Mouse (Mus musculus): ENCODE results near the gene Hic2.

The Hic2 gene

DNA sequence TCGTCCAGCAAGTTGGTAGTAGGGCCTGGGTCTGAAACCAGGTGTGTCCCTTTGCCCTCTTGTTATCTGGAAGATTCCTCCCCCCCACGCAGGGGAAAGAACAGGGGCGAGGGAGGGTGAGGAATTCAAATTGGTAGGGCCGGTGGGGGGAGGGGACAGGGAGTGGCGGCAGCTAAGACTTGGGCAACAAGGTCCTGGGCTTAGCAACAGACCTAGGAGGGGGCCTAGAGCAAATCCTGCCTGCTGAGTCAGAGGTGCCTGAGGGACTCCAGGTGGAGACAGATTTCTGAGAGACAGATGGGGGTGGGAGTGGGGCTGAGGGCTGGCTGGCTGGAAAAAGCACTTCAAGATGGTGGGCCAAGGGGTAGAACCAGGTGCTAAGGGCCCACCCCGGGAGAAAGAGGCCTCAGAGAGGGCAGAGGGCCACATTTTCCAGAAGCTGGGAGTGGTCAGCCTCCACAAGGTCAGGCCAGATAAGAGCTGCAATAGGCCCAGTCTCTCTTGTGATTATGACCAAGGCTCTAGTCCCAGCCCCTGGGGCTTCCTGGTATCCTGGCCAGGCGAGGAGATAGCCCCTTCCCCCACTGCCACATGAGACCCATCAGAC, 13.1 kb upstream of the Hic2 start:
- POLR2A ChIA-PET: interaction anchor here (0.6 to 24.6 kb wide), 57 partner anchors 3 to 1603 kb away, joined by 3 to 895 read pairs (median 5); partner anchors contain the start of genes Hic2 (in 4 of the 4), Rimbp3 (in 4 of the 4), Tmem191c (in 3 of the 4) and Ccdc116 (in 2 of the 4)
- CTCF ChIA-PET: interaction anchor here (0.5 to 5.7 kb wide), 15 partner anchors 10 to 670 kb away, joined by 3 to 43 read pairs (median 6); partner anchors contain the start of genes Rimbp3 (in 2 of the 4), Tmem191c (in 2 of the 4) and Hic2 (in 1 of the 4)

DNA sequence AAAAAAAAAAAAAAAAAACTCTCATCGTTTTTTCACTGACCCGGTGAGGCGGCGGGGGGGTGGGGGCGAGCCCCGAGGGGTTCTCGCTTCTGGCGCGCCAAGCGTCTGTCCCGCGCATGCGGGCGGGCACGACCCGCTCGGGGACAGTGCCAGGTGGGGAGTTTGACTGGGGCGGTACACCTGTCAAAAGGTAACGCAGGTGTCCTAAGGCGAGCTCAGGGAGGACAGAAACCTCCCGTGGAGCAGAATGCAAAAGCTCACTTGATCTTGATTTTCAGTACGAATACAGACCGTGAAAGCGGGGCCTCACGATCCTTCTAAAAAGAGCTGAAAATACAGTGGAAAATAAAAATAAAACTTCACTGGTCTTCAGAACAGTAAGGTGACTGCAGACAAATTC, 11.2 kb upstream of the Hic2 start:
- POLR2A ChIA-PET: interaction anchor here (0.6 to 24.6 kb wide), 22 partner anchors 5 to 868 kb away, joined by 3 to 895 read pairs (median 4); partner anchors contain the start of genes Hic2 (in 4 of the 4), Rimbp3 (in 2 of the 4), Lrrc74b (in 1 of the 4) and Sdf2l1 (in 1 of the 4)

GRCm38 (mm10) chr16:17225584-17225983, 7.8 kb upstream of the Hic2 start:
- POLR2A ChIA-PET: interaction anchor here (0.6 to 24.6 kb wide), 12 partner anchors 5 to 38 kb away, joined by 3 to 895 read pairs (median 184); partner anchors contain the start of genes Hic2 (in 3 of the 4), Rimbp3 (in 2 of the 4) and Tmem191c (in 1 of the 4)
- CTCF ChIA-PET: interaction anchor here in 3 of 4 experiments (0.6 to 4.3 kb wide), 5 partner anchors 16 to 68 kb away, joined by 3 to 14 read pairs (median 6); partner anchors contain the start of gene Rimbp3 (in 1 of the 3)

More for the DNA sequence above, 11.2 kb upstream of the Hic2 start:
- CTCF ChIA-PET: interaction anchor here in 3 of 4 experiments (2.0 to 5.7 kb wide), 4 partner anchors 12 to 13 kb away, joined by 11 to 43 read pairs (median 25); partner anchors contain the start of gene Rimbp3 (in 3 of the 3)

GRCm38 (mm10) chr16:17226496-17226895, 6.9 kb upstream of the Hic2 start:
- CTCF ChIA-PET: interaction anchor here in 2 of 4 experiments (0.6 to 4.3 kb wide), 2 partner anchors 16 to 17 kb away, joined by 3 to 14 read pairs; partner anchors contain the start of gene Rimbp3 (in 1 of the 2)
- POLR2A ChIA-PET: interaction anchor here in 3 of 4 experiments (1.1 to 24.6 kb wide), 10 partner anchors 4 to 102 kb away, joined by 3 to 895 read pairs (median 531); partner anchors contain the start of genes Hic2 (in 2 of the 3), Rimbp3 (in 2 of the 3), 2610318N02Rik (in 1 of the 3) and Tmem191c (in 1 of the 3)

DNA sequence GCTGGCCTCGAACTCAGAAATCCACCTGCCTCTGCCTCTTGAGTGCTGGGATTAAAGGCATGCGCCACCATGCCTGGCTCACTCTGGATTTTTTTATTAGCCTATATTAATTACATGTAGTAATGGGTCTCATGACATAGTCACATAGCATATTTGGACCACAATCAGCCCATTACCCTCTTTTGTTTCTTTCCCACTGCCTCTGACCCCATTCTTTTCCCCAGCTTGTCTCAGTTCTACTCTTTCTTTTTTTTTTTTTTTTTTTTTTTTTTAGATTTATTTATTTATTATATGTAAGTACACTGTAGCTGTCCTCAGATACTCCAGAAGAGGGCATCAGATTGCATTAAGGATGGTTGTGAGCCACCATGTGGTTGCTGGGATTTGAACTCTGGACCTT, 1.8 kb upstream of the Hic2 start:
- CTCF ChIA-PET: interaction anchor here in 2 of 4 experiments (0.5 to 4.4 kb wide), 5 partner anchors 12 to 484 kb away, joined by 3 to 28 read pairs (median 5); partner anchors contain the start of gene Rimbp3 (in 1 of the 2)
- POLR2A ChIA-PET: interaction anchor here (0.5 to 24.6 kb wide), 15 partner anchors 8 to 331 kb away, joined by 3 to 733 read pairs (median 8); partner anchors contain the start of genes Rimbp3 (in 2 of the 4), 2610318N02Rik (in 1 of the 4), Sdf2l1 (in 1 of the 4) and Tmem191c (in 1 of the 4)

- POLR2A ChIA-PET: interaction anchor here (0.6 to 24.6 kb wide), 71 partner anchors 8 to 1597 kb away, joined by 3 to 733 read pairs (median 5); partner anchors contain the start of genes Rimbp3 (in 3 of the 4), Tmem191c (in 3 of the 4), 2610318N02Rik (in 2 of the 4) and Sdf2l1 (in 2 of the 4)
- CTCF ChIA-PET: interaction anchor here (0.5 to 4.6 kb wide), 15 partner anchors 15 to 87 kb away, joined by 3 to 38 read pairs (median 5); partner anchors contain the start of genes Rimbp3 (in 2 of the 4), Tmem191c (in 2 of the 4) and Ccdc116 (in 1 of the 4)
Measured at GRCm38 (mm10) chr16:17233702-17234498, 528 bp downstream of the Hic2 start.

GRCm38 (mm10) chr16:17234499-17234895, 1.1 kb downstream of the Hic2 start:
- CTCF ChIA-PET: interaction anchor here (0.9 to 4.6 kb wide), 9 partner anchors 15 to 42 kb away, joined by 3 to 38 read pairs (median 5); partner anchors contain the start of genes Rimbp3 (in 2 of the 4) and Tmem191c (in 1 of the 4)
- POLR2A ChIA-PET: interaction anchor here (0.6 to 24.6 kb wide), 49 partner anchors 9 to 1597 kb away, joined by 3 to 733 read pairs (median 8); partner anchors contain the start of genes Rimbp3 (in 3 of the 4), Tmem191c (in 2 of the 4), Ppil2 (in 1 of the 4) and Sdf2l1 (in 1 of the 4)

GRCm38 (mm10) chr16:17234916-17235665, 1.7 kb downstream of the Hic2 start:
- CTCF ChIA-PET: interaction anchor here (1.4 to 4.6 kb wide), 5 partner anchors 25 to 36 kb away, joined by 5 to 38 read pairs (median 7); partner anchors contain the start of gene Rimbp3 (in 1 of the 4)

GRCm38 (mm10) chr16:17237634-17238033, 4.3 kb downstream of the Hic2 start:
- ChIA-PET POLR2A (interaction anchor here (1.0 to 24.6 kb wide), 14 partner anchors 12 to 47 kb away, joined by 3 to 733 read pairs (median 8); partner anchors contain the start of gene Rimbp3 (in 2 of the 4)), CTCF (interaction anchor here in 1 of 4 experiments (5.8 kb wide), 1 partner anchor 28 kb away, joined by 33 read pairs; the partner anchor contains the start of gene Rimbp3)

More at GRCm38 (mm10) chr16:17234916-17235665, 1.7 kb downstream of the Hic2 start:
- POLR2A ChIA-PET: interaction anchor here (0.6 to 24.6 kb wide), 42 partner anchors 10 to 997 kb away, joined by 3 to 733 read pairs (median 9); partner anchors contain the start of genes Rimbp3 (in 3 of the 4), Tmem191c (in 2 of the 4), 2610318N02Rik (in 1 of the 4) and Ppil2 (in 1 of the 4)

GRCm38 (mm10) chr16:17239409-17239808, 6.0 kb downstream of the Hic2 start:
- CTCF ChIA-PET: interaction anchor here in 3 of 4 experiments (0.8 to 5.8 kb wide), 3 partner anchors 29 to 30 kb away, joined by 3 to 33 read pairs (median 6); partner anchors contain the start of gene Rimbp3 (in 1 of the 3)
- POLR2A ChIA-PET: interaction anchor here (0.8 to 24.6 kb wide), 20 partner anchors 8 to 50 kb away, joined by 3 to 733 read pairs (median 4); partner anchors contain the start of genes Rimbp3 (in 2 of the 4) and Tmem191c (in 2 of the 4)

DNA sequence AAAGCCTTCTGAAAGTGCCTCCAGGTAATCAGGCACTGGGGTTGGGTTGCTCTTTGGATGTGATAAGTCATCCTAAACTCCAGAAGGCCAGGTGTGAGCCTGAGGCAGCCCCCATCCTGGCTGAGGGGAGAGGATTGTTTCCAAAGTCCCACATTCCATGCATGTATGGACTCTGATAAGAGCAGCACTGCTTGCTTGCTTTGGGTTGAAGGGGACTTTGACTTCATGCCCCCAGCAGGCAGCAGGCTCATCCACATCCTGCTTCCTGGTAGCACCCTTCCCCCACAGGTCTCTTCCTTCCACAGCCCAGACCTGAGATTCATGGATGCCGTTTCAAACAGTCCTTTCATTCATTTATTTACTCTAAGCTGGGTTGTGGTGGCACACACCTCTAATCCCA, 10.4 kb downstream of the Hic2 start:
- POLR2A ChIA-PET: interaction anchor here in 3 of 4 experiments (0.7 to 23.8 kb wide), 9 partner anchors 8 to 33 kb away, joined by 3 to 594 read pairs (median 138); partner anchors contain the start of genes Hic2 (in 3 of the 3), Rimbp3 (in 1 of the 3) and Tmem191c (in 1 of the 3)
- CTCF ChIA-PET: interaction anchor here in 2 of 4 experiments (0.6 to 1.6 kb wide), 3 partner anchors 22 to 35 kb away, joined by 3 to 10 read pairs (median 3); no protein-coding TSS in a partner anchor

- CTCF ChIA-PET: interaction anchor here in 2 of 4 experiments (1.0 to 3.8 kb wide), 3 partner anchors 26 to 36 kb away, joined by 5 to 24 read pairs (median 16); partner anchors contain the start of gene Rimbp3 (in 2 of the 2)
- POLR2A ChIA-PET: interaction anchor here (0.7 to 35.2 kb wide), 16 partner anchors 9 to 49 kb away, joined by 3 to 895 read pairs (median 6); partner anchors contain the start of genes Hic2 (in 3 of the 4), Rimbp3 (in 2 of the 4) and Tmem191c (in 2 of the 4)
Measured at GRCm38 (mm10) chr16:17244996-17245395, 11.6 kb downstream of the Hic2 start.

DNA sequence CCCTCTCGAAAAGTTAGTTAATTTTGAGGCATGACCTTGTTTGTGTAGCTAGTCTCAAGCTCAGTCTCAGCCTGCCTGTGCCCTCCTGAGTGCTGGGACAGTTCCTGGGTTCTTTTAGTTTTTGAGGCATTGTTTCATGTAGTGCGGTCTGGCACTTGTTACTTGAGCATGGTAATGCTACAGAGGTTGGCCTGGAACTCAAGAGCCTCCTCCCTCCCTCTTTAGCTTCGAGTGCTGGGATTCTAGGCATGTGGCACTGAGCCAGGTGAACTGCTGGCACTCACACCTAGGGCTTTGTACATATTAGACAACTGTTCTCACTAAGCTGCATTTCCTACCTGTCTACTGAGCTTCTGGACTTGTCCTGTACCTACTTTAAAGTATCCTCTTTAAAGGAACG, 14.4 kb downstream of the Hic2 start:
- ChIA-PET POLR2A (interaction anchor here (0.5 to 35.2 kb wide), 22 partner anchors 9 to 245 kb away, joined by 3 to 895 read pairs (median 6); partner anchors contain the start of genes Hic2 (in 3 of the 4), Rimbp3 (in 2 of the 4), Ppil2 (in 1 of the 4) and Sdf2l1 (in 1 of the 4)), CTCF (interaction anchor here in 3 of 4 experiments (1.0 to 3.8 kb wide), 4 partner anchors 23 to 38 kb away, joined by 3 to 24 read pairs (median 6); partner anchors contain the start of genes Rimbp3 (in 1 of the 3) and Tmem191c (in 1 of the 3))

DNA sequence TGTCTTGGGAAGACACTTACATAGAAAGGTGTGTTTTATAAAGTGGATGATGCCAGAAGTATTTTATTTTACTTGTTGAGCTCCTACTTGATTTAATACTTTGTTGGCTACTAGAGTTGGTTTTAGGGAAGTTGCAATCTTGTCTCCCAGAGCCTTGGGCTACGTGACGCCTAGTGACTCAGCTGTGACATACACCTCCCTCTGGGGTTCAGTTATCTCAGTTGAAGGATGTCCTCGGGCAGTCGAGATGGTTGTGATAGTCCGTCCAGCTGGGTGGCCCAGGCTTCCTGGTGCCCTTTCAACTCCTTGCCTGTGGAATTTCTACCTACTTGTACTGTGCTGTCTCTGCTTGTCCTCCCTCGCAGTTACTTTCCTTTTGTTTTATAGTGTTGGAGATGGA, 15.8 kb downstream of the Hic2 start:
- ChIA-PET POLR2A (interaction anchor here (0.5 to 35.2 kb wide), 21 partner anchors 8 to 632 kb away, joined by 3 to 895 read pairs (median 5); partner anchors contain the start of genes Hic2 (in 3 of the 4), Rimbp3 (in 2 of the 4) and Tmem191c (in 1 of the 4)), CTCF (interaction anchor here in 3 of 4 experiments (0.7 to 2.4 kb wide), 5 partner anchors 22 to 56 kb away, joined by 3 to 13 read pairs (median 7); no protein-coding TSS in a partner anchor)

DNA sequence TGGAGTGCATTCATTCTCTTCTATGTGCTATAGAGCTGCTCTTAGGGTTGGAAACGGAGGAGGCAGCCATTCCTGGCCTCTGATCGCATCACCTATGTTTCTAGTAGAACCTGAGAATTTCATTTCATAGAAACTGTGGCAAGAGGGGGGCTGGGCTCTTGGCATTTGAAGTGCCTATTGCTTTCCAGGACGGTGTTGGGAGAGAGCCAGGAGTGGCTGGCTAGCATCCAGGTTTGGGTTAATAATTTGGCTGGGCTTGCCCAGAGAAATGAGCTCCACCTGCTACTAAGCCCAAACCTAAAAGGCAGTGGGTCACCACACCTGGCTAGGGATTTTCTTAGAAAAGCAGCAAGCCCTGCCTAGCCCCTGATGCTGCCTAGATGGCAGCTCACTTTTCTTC, 18.2 kb downstream of the Hic2 start:
- ChIA-PET POLR2A (interaction anchor here (0.6 to 35.2 kb wide), 21 partner anchors 0 to 130 kb away, joined by 3 to 895 read pairs (median 8); partner anchors contain the start of genes Hic2 (in 4 of the 4), Rimbp3 (in 2 of the 4), Ccdc116 (in 1 of the 4) and Sdf2l1 (in 1 of the 4)), CTCF (interaction anchor here in 2 of 4 experiments (1.1 to 1.4 kb wide), 2 partner anchors 41 to 42 kb away, joined by 5 to 7 read pairs; no protein-coding TSS in a partner anchor)

Data from embryonic stem cell, embryonic (primary cell).